Mouse (Mus musculus): ENCODE results near the gene Ldhb. TPM values are rescaled to one million over a fixed set of nuclear protein-coding genes. Genes with fewer than 3 reads are reported as not detected.
A peak's percentile ranks its signal among the peaks of the same experiment; 100 is the strongest.

Ldhb gene
- polyA plus RNA-seq, 1 experiment from 2014 or later = 576 TPM

- H3K27me3 ChIP-seq (replicated peaks) = no peaks in the 10 kb centered on the region
- no peak for ATAC-seq (ENCODE audit: low FRiP score)
- H3K9me3 ChIP-seq (replicated peaks) = no peaks in the 10 kb centered on the region
- H3K4me1 ChIP-seq = no peaks in the 10 kb centered on the region
- no peak overlapping the region for H3K4me3 ChIP-seq (replicated peaks)
- H3K4me2 ChIP-seq = no peak overlapping the region
- H3K36me3 ChIP-seq = no peaks in the 10 kb centered on the region
- 86% methylated on average over 8 of the region's 8 CpGs for WGBS
- H3K27ac ChIP-seq (replicated peaks) = no peak overlapping the region
- no peak overlapping the region for H3K9ac ChIP-seq (replicated peaks)
Observed at GRCm38 (mm10) chr6:142471141-142471540, 36.6 kb downstream of the Ldhb start.

GRCm38 (mm10) chr6:142469602-142470001 is 38.2 kb downstream of the Ldhb start:
- WGBS = 60% methylated on average over 4 of the region's 4 CpGs
- no peak overlapping the region for H3K27ac ChIP-seq (replicated peaks)
- H3K36me3 ChIP-seq = no peaks in the 10 kb centered on the region
- H3K4me2 ChIP-seq = no peak overlapping the region
- no peaks in the 10 kb centered on the region for H3K9me3 ChIP-seq (replicated peaks)
- ATAC-seq (ENCODE audit: low FRiP score) = peak; percentile 82
- H3K9ac ChIP-seq (replicated peaks) = no peak overlapping the region
- no peaks in the 10 kb centered on the region for H3K4me1 ChIP-seq
- no peak overlapping the region for H3K4me3 ChIP-seq (replicated peaks)
- H3K27me3 ChIP-seq (replicated peaks) = no peaks in the 10 kb centered on the region

GRCm38 (mm10) chr6:142462194-142462593 is 45.6 kb downstream of the Ldhb start:
- Histone ChIP-seq H3K4me1 (peaks cover 5% of the 10 kb centered on the region; the same call in 1 of the 2 replicates), H3K27ac (replicated peaks) (no peak overlapping the region), H3K9me3 (replicated peaks) (no peaks in the 10 kb centered on the region), H3K27me3 (replicated peaks) (no peaks in the 10 kb centered on the region), H3K4me2 (no peak overlapping the region), H3K36me3 (no peaks in the 10 kb centered on the region), H3K4me3 (replicated peaks) (no peak overlapping the region), H3K9ac (replicated peaks) (no peak overlapping the region)
- no peak for ATAC-seq (ENCODE audit: low FRiP score)
- 89% methylated on average over 6 of the region's 6 CpGs for WGBS

GRCm38 (mm10) chr6:142459017-142459678 is 48.6 kb downstream of the Ldhb start:
- Histone ChIP-seq H3K9ac (replicated peaks) (no peak overlapping the region), H3K36me3 (no peaks in the 10 kb centered on the region), H3K9me3 (replicated peaks) (no peaks in the 10 kb centered on the region), H3K4me2 (peak overlapping the region; percentile 17; the same call in 1 of the 2 replicates), H3K27ac (replicated peaks) (no peak overlapping the region), H3K27me3 (replicated peaks) (no peaks in the 10 kb centered on the region), H3K4me1 (peaks cover 5% of the 10 kb centered on the region; the same call in 1 of the 2 replicates), H3K4me3 (replicated peaks) (no peak overlapping the region)
- 66% methylated on average over 14 of the region's 14 CpGs for WGBS
- ATAC-seq (ENCODE audit: low FRiP score) = no peak

- no peaks in the 10 kb centered on the region for H3K36me3 ChIP-seq
- no peaks in the 10 kb centered on the region for H3K27me3 ChIP-seq (replicated peaks)
- no peaks in the 10 kb centered on the region for H3K9me3 ChIP-seq (replicated peaks)
- peaks cover 5% of the 10 kb centered on the region; the same call in 1 of the 2 replicates for H3K4me1 ChIP-seq
- H3K27ac ChIP-seq (replicated peaks) = no peak overlapping the region
- H3K9ac ChIP-seq (replicated peaks) = no peak overlapping the region
- H3K4me3 ChIP-seq (replicated peaks) = no peak overlapping the region
- WGBS = 37% methylated on average over 7 of the region's 7 CpGs
- ATAC-seq (ENCODE audit: low FRiP score) = peak; percentile 50; the same call in 1 of the 2 replicates
- 0 out of 2 replicates have a peak overlapping the region, but pooled peaks have one; percentile 13 for H3K4me2 ChIP-seq
Observed at GRCm38 (mm10) chr6:142458010-142458409, 49.7 kb downstream of the Ldhb start.

- no peaks in the 10 kb centered on the region for H3K27me3 ChIP-seq (replicated peaks)
- no peak overlapping the region for H3K4me3 ChIP-seq (replicated peaks)
- H3K4me2 ChIP-seq = no peak overlapping the region
- no peak for ATAC-seq (ENCODE audit: low FRiP score)
- no peaks in the 10 kb centered on the region for H3K36me3 ChIP-seq
- no peaks in the 10 kb centered on the region for H3K9me3 ChIP-seq (replicated peaks)
- peaks cover 5% of the 10 kb centered on the region; the same call in 1 of the 2 replicates for H3K4me1 ChIP-seq
- H3K27ac ChIP-seq (replicated peaks) = no peak overlapping the region
- WGBS = 69% methylated on average over 7 of the region's 7 CpGs
- H3K9ac ChIP-seq (replicated peaks) = no peak overlapping the region
Observed at GRCm38 (mm10) chr6:142455314-142455996, 52.3 kb downstream of the Ldhb start.

GRCm38 (mm10) chr6:142453311-142453710 is 54.4 kb downstream of the Ldhb start:
- ATAC-seq (ENCODE audit: low FRiP score) = no peak

GRCm38 (mm10) chr6:142451381-142451780 is 56.4 kb downstream of the Ldhb start:
- Histone ChIP-seq H3K9ac (replicated peaks) (no peak overlapping the region), H3K27me3 (replicated peaks) (no peaks in the 10 kb centered on the region), H3K27ac (replicated peaks) (no peak overlapping the region), H3K4me3 (replicated peaks) (no peak overlapping the region), H3K4me2 (no peak overlapping the region), H3K36me3 (no peaks in the 10 kb centered on the region), H3K9me3 (replicated peaks) (no peaks in the 10 kb centered on the region), H3K4me1 (no peaks in the 10 kb centered on the region)
- WGBS = 78% methylated on average over 12 of the region's 12 CpGs
- no peak for ATAC-seq (ENCODE audit: low FRiP score)

More at GRCm38 (mm10) chr6:142453311-142453710, 54.4 kb downstream of the Ldhb start:
- Histone ChIP-seq H3K36me3 (no peaks in the 10 kb centered on the region), H3K4me2 (no peak overlapping the region), H3K4me3 (replicated peaks) (no peak overlapping the region), H3K9me3 (replicated peaks) (no peaks in the 10 kb centered on the region), H3K9ac (replicated peaks) (no peak overlapping the region), H3K4me1 (no peaks in the 10 kb centered on the region; the same call in 1 of the 2 replicates), H3K27me3 (replicated peaks) (no peaks in the 10 kb centered on the region), H3K27ac (replicated peaks) (no peak overlapping the region)
- WGBS = 77% methylated on average over 2 of the region's 2 CpGs

Other genes with a start within 250 kb of the Ldhb start
- 0.19 and 0.52 TPM in 2 replicates for gene Iapp, start 209.5 kb downstream of the Ldhb start, polyA plus RNA-seq (2015; fragmentation: Nextera tagmentation; extraction: Ambion mirVana)
- 0.06 and 0.14 TPM in 2 replicates for gene Slco1a5, start 185.0 kb downstream of the Ldhb start, polyA plus RNA-seq (2015; fragmentation: Nextera tagmentation; extraction: Ambion mirVana)
- gene Pyroxd1, start 162.3 kb downstream of the Ldhb start, polyA plus RNA-seq (2015; fragmentation: Nextera tagmentation; extraction: Ambion mirVana) = 18.2 and 18.7 TPM in 2 replicates
- 21.4 and 21.6 TPM in 2 replicates for gene Recql, start 120.9 kb downstream of the Ldhb start, polyA plus RNA-seq (2015; fragmentation: Nextera tagmentation; extraction: Ambion mirVana)
- 69.5 and 74.9 TPM in 2 replicates for gene Golt1b, start 120.7 kb downstream of the Ldhb start, polyA plus RNA-seq (2015; fragmentation: Nextera tagmentation; extraction: Ambion mirVana)
- gene Spx, start 94.5 kb downstream of the Ldhb start, polyA plus RNA-seq (2015; fragmentation: Nextera tagmentation; extraction: Ambion mirVana) = 1.2 and 1.5 TPM in 2 replicates
- 0.38 TPM in 1 of 2 replicates, not detected in the other for gene Gys2, start 34.8 kb downstream of the Ldhb start, polyA plus RNA-seq (2015; fragmentation: Nextera tagmentation; extraction: Ambion mirVana)
- gene Kcnj8, start 63.7 kb upstream of the Ldhb start, polyA plus RNA-seq (2015; fragmentation: Nextera tagmentation; extraction: Ambion mirVana) = 13.6 and 19.7 TPM in 2 replicates
- gene Abcc9, start 194.4 kb upstream of the Ldhb start, polyA plus RNA-seq (2015; fragmentation: Nextera tagmentation; extraction: Ambion mirVana) = 2.9 and 4.6 TPM in 2 replicates
- 164 and 177 TPM in 2 replicates for gene Cmas, start 248.7 kb upstream of the Ldhb start, polyA plus RNA-seq (2015; fragmentation: Nextera tagmentation; extraction: Ambion mirVana)

Measured in neural tube, embryonic 15.5 days (tissue).